Mouse (Mus musculus) urinary bladder, postnatal 25 days (tissue): ENCODE data around the gene Copb1.

Source experiments
- DNase-seq: peaks from one replicate; pipeline ENCODE4 v3.0.0; 2022; ENCODE audit warnings: low spot score

The Copb1 gene

DNA sequence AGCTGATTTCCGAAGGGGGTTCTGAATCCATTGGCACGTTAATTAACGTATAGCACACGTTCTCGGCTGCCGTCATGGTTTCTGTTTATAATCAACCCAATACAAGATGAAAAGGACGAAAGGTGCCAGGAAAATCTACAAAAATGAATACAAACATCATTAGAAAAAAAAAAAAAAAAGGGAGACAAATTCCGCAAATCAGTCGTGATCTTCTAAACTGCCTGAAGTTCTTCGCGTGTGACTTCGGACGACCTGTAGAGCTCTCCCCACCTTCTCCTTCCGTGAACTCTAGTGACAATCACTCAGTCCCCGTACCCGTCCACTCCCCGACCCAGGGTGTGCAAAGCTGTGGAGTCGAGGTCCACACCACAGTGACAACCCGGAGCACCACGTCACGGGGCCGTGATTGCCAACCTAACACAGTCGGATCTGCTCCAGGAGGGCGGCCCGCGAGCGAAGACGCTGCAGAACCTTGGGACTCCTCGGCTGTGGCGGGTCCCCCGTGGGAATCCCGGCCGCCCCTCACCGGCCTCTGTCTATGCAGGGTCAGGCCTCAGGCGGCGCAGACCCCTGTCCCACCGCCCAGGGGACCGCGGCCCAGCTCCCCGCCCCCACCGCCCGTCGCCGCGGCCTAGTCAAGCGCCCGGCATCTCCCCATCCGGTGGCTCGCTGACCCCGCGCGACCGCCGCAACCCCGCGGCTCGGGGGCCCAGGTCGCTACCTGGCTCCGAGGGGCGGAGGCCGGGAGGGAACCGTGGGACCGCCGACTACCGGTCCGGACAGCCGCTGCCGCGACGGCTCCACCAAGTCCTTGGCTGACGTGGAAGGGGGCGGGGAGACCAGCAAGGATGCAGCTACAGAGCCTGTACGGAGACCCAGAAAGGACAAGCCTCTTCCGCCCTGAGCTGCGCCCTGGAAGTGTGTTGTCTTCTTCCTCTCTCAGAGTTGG, at the start of gene Copb1:
TSS of gene Copb1 (minus strand) at position 827 of the 949 bp plus-strand sequence.
- peak; percentile 90 for DNase-seq

DNA sequence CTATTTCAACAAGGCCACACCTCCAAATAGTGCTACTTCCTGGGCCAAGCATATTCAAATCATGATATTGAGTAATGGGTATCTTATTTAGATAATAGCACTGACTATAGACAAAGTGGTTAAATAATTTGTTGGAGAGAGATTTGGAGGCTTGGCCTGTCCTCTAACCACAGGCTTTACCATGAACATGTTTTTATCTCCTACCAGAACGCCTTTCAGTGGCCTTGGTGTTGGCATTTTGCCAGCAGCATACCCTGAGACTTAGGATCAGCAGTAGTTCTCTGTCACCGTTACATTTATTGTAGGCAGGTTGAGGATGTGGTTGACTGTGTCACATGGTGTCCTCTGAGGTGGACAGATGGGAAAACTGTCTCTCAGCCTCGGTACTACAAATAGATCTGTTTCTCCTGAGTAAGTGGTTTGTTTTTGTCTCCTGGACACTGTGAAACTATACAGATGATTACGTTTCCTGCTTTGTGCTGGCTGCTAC, 46.8 kb upstream of the Copb1 start:
- no peak for DNase-seq

- DNase-seq = no peak
These were observed 46.3 kb upstream of the Copb1 start for GRCm38 (mm10) chr7:114300782-114301181.

GRCm38 (mm10) chr7:114299247-114299646, 44.7 kb upstream of the Copb1 start:
- DNase-seq = no peak

DNA sequence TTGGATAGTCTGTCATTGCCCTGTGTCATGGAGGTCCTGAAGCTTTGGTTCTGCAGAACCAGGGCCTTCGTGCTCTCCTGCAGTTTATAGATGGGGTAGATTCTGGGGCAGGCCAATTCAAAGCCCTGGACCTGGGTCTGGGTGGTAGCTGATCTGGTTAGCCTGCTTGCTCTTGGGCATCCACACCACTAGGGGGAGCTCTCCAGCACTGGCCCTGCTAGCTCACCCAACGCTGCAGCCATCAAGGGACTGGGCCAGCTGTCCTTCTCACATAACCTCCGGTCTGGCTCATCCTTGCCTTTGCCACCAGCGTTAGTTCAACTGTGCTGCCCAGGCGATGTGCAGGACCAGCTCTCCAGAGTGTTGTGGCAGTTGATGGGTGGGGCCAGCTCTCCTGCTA, 40.2 kb upstream of the Copb1 start:
- DNase-seq = no peak

DNA sequence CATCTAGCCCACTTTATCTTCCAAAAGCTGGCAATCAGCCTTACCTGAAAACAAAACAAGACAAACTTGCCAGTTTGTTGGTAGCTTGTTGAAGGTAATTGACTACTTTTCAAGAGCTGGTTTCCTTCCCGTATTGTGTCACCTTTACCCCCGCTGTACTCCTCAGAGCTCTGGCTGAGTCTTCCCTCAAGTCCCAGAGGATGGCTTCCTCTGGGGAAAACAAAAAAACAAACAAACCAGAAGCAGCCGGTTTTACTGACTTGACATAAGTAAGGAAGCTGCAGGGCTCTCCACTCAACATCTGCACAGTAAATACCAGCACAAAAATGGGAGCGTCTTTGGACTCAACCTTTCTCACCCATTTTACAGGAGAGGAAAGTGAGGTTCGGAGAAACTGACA, 39.4 kb upstream of the Copb1 start:
- no peak for DNase-seq

DNA sequence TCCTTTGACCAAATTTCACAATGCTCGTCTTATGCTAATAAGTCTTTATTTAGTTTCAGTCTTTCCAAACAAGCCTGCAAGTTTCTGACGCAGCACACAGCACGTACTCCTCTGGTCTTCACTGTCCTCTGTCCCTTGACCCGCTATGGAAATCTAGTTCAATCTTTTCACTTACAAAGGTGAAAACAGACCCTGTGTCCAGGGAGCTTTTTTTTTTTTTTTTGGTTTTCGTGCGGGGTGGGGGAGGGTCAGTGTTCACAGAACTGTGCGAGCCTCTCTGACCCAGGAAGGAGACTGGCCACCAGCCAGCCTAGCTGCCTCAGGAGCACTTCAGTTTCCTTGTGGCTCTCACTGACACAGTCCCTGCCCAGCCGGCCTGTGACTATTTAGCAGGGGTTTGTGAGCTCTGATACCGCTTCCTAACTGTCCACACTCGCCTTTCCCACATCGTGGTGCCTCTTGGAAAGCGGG, 38.0 kb upstream of the Copb1 start:
- peak; percentile 65 for DNase-seq

DNA sequence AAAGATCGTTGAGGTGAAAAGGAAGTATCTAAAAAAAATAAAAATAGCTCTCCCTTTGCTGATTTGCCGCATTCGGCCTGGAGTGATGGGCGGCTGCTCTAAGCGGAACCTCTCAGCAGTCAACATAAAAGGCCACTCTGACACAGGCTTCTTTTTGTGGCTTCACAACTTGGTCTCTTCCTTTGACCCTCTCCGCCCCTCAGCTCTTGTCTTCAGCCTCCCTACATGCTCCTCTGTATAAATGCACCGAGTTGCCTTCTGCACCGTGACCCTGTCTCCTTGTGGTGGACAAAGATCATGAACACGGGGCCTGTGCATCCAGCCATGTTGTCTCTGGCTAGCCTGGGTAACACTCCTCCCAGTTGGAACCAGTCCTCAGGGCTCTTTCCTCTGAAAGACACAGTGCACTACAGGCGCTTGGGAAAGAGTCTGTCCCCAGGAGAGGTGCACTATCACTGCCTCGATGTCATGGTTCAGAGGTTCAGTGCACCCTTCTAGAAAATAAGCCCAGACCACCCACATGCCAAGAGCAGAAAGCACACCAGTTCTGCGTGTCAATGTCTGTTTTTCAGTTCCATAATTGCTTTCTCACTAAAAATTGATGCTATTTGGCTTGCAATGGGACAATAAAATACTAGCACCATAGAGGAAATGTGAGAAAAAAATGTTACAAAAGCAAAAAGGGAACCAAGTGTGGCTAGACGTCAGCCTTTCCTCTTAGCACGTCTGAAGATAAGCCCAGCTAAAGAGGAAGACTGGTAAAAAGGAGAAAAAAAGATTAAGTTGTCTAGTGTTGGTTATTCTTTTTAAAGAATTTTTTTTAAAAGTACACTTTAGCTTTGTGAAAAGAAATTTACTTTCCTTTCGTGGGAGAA, 37.2 kb upstream of the Copb1 start:
- DNase-seq = no peak

DNA sequence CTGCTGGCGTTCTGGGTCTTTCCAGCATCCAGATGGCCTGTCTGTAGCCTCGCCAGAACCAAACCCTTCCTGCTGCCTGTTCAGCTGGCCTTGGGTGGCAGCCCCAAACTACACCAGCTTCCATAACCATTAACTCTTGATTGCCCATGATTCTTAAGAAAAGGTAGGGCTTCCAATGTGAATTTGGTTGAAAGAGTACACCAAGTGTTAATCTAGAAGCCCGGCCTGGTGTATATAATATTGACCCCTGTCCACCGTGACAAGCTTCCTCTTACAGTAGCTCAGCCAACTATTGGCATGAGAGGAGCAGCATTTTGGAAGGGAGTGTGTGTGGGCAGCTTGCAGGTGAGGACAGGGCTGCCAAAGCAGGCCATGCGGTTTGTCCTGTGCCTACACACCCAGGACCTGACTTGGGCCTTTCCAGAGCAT, 35.6 kb upstream of the Copb1 start:
- DNase-seq = no peak

DNA sequence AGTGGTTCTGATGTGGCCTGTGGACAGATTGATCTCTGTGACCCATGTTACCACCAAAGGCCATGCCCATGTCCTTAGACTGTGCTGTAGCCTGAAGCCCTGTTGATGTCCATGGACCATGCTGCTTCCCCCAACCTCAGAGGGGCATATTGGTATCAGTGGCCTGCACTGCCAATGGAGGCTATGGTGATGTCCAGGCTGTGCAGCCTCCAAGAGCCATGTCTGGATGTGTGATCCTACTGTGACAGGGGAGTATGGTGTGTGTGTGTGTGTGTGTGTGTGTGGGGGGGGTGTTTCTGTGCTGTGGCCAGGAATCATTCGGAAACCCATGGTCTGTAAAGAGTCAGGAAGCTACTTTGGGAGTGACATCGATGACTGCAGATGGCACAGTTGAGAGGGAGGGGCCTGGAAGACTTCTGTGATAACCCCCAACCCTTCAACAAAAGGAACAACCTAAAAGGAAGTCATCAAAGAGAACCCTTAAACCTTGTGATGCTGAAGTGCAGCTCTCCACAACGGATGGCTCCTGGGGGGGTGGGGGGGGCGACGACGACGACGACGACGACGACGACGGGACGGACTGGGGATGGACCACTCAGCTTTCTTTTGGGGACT, 29.9 kb upstream of the Copb1 start:
- DNase-seq = no peak

DNA sequence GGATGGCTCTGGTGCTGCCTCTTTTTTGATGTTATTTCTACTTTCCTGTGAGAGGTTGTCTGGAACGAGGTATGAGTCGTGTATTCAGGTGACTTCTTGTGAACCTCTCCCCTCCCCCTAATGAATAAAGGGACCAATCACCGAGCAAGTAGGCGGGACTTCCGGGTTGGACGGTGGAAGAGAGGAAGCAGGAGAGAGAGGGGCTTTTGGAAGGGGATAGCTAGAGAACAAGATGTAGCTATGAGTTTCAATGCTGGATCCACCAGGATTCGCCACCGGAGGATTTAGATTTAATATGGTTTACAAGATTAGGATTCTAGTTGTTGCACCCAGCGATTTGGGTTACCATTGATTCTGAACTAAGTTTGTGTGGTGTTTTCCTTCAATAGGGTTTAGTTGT, 28.5 kb upstream of the Copb1 start:
- no peak for DNase-seq

DNA sequence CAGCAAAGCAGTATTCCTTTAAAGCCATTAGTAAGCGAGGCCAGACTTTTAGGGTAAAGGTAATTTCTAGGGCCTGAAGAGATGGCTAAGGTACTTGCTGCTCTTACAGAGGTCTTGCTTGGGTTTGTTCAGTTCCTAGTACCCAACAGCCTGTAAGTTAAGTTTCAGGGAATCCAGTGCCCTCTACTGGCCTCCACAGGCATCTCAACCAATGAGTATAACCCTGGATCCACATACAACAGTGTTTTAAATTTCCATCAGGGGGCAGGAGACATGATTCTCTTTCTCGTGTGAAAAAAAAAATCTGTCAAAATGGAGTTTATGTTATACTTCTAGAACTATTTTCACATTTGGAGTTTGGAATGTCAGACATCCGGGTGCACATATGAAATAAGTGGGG, 27.2 kb upstream of the Copb1 start:
- no peak for DNase-seq

DNA sequence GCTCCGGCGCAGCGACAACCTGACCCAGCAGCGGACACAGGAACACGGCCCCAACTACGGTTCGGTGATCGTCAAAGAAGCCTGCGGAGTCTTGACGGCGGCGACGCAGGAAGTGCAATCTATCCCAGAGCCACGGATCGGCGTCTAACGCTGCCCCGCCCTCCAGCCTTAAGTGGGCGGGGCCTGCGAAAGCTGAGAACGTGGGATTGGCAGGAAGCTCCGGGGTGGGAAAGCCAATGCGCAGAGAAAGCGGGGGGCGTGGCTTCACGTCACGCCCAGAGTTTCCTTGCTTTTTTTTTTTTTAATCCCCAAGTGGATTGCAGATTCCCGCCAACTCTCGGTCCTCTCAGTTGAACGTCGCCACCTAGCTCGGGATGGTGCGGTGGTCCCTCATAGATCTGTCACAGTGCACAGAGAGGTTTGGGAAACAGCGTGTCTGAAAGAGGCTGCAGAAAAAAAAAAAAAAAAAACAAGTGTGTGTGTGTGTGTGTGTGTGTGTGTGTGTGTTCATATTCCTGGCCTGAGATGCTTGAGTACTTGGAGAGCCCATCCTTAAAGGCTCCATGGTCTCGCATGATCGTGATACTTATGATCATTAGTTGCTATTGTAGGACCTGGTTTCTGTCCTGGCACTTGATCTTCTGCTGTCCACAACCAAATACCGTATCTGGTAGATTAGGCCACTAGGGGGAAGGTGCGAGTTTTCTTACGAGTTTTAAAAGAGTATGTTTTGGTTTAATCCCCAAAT, 21.7 kb upstream of the Copb1 start, which contains the start of gene Psma1:
TSS of gene Psma1 (minus strand) at position 114 of the 748 bp plus-strand sequence.
- peak; percentile 93 for DNase-seq

- DNase-seq = no peak
These were observed 21.0 kb upstream of the Copb1 start for GRCm38 (mm10) chr7:114275372-114276004.

GRCm38 (mm10) chr7:114268446-114268845, 13.9 kb upstream of the Copb1 start:
- no peak for DNase-seq

- no peak for DNase-seq
These were observed 2.8 kb downstream of the Copb1 start for GRCm38 (mm10) chr7:114251684-114252083.

- no peak for DNase-seq
These were observed 20.5 kb downstream of the Copb1 start for GRCm38 (mm10) chr7:114233980-114234379.

DNA sequence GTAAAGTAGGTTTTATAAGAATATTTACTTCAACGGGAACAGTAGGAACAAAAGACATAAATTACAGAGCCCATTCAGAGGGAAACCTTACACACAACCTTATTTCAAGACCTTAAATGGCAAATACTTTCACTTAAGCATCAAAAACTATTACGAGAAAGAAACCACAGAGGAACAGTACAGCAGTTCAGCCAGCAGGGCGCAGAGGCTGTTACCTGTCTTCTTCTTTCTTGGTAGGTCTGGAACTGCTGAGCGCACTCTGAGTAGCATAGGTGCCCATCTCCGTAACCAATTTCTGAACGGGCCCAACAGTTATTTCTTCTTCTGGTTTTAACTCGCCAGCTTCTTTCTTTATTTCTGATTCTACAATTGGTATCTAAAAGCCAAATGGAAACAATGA, 21.5 kb downstream of the Copb1 start:
- no peak for DNase-seq

GRCm38 (mm10) chr7:114231857-114232256, 22.7 kb downstream of the Copb1 start:
- no peak for DNase-seq

GRCm38 (mm10) chr7:114226521-114226920, 28.0 kb downstream of the Copb1 start:
- DNase-seq = no peak

GRCm38 (mm10) chr7:114220433-114220832, 34.1 kb downstream of the Copb1 start:
- DNase-seq = no peak
